Mouse (Mus musculus) embryonic fibroblast, embryonic 13.5 days (primary cell): ENCODE data around the gene Igbp1. TPM values are rescaled to one million over a fixed set of nuclear protein-coding genes. Genes with fewer than 3 reads are reported as not detected.

ENCODE experiments used
- H3K27ac ChIP-seq: 2 replicates; pipeline ENCODE4 v1.5.1; 2012; ENCODE audit warnings: low read length, control low read depth, inconsistent platforms; ENCODE audit not compliant: insufficient read depth
- H3K4me1 ChIP-seq: 2 replicates; pipeline ENCODE4 v1.6.1; 2011; ENCODE audit warnings: low read length; ENCODE audit not compliant: control insufficient read depth, insufficient read depth
- H3K4me3 ChIP-seq: 2 replicates; pipeline ENCODE4 v1.5.1; 2011; ENCODE audit warnings: mild to moderate bottlenecking, control low read depth, low read length; ENCODE audit not compliant: insufficient read depth
- CTCF ChIP-seq: IDR thresholded peaks from 2 replicates; pipeline ENCODE4 v1.5.1; 2011; ENCODE audit warnings: mild to moderate bottlenecking, control low read depth, low read length, moderate library complexity, borderline replicate concordance; ENCODE audit not compliant: insufficient read depth
- POLR2A ChIP-seq: IDR thresholded peaks from 2 replicates; pipeline ENCODE4 v1.6.1; 2011; ENCODE audit warnings: low read depth, mild to moderate bottlenecking, control low read depth, low read length, moderate library complexity
- polyA plus RNA-seq: library from polyadenylated mRNA; stranded (reverse); fragments of >200 nt; gene quantifications from 2 replicates; pipeline ENCODE4 v1.2.4, GENCODE M21; 2011; ENCODE audit warnings: low read depth; ENCODE audit not compliant: missing spikeins, insufficient read length

The Igbp1 gene
- polyA plus RNA-seq, 1 experiment = 66.7 TPM

DNA sequence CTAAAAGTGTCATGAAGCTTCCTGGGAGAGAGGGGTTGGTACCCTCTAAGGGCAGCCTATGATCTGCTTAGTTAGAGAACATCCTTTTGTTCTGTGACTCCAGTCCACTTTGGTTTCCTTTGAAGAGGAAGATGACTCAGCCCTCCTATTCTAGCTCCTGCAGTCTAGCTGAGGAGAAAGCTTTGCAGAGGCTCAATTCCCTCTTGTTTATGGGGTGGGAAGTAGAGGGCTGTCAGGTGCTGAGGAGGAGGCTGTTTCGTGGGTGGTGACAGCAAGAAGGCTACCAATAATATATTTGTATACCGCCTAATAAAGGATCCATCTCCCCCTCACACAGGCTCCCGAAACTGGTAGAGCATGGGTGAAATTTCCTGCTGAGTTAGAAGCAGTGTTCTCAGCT is 22.6 kb downstream of the Igbp1 start:
- TF ChIP-seq CTCF (no peak), POLR2A (no peak)
- H3K27ac ChIP-seq = no peak overlapping the region
- H3K4me1 ChIP-seq = no peaks in the 10 kb centered on the region
- H3K4me3 ChIP-seq = no peak overlapping the region

DNA sequence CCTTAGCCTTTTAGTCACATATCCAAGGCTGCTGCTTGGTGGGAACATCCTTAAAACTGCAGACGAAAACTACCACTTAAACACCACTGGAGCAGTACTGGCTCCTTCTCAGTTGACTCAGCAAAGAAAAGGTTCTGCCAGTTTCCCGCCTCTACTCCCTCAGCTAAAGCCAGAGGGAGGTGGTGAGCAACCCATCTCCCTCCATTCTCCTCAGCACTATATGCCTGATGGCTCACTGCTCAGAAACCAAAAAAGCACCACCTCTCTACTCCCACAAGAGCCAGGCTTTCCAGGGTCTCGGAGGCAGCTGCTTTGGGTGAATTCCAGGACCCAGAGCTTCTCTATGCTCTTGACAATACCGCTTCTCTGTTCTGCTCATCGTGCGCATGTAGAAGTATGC is 23.5 kb downstream of the Igbp1 start:
- no peak for TF ChIP-seq POLR2A
- no peak for TF ChIP-seq CTCF
- Histone ChIP-seq H3K27ac (no peak overlapping the region), H3K4me3 (no peak overlapping the region), H3K4me1 (no peaks in the 10 kb centered on the region)

DNA sequence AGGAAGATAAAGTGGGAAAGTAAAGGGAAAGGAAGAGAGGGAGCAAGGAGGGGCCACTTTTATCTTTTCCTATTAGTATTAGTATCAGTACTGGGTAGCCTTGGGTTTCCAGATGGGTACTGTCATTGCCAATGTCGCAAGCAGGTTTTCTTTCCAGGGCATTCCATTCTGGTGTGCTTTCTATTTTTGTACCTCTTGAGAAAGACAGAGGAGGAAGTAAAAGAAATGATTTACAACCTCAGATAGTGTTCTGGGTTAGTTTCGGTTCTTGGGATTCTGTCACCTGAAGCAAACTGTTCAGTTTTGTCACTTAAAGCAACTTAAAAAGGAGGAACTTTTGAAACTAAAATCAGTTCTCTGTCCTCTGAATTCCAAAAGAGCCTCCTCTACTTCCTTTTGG is 24.4 kb downstream of the Igbp1 start:
- no peak for TF ChIP-seq CTCF
- TF ChIP-seq POLR2A = no peak
- Histone ChIP-seq H3K27ac (no peak overlapping the region), H3K4me1 (no peaks in the 10 kb centered on the region)

DNA sequence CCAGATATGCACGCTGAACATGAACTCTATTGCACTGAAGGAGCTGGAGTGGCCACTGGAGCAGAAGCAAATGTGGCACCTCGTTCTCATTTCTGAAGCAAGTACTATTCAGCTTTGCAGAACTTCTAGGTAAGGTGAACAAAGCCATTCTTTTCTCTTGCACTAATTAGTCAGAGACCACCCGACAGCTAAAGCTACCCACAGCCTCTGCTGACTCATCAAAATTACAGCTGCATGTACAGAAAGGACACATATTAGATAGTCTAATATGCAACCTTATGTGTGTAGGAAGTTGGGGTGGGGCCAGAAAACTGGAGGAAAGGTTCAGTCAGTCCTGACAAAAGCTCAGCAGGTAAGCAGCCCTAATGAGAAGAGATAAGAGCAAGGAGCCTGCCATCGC is 30.4 kb downstream of the Igbp1 start, which contains the start of gene Dgat2l6:
Gene Dgat2l6 (plus strand): TSS at position 368 of the 400 bp plus-strand sequence.
- no peak within 1 kb of the TSS for H3K4me3 ChIP-seq
- H3K4me1 ChIP-seq = no peaks in the 10 kb centered on the region
- TF ChIP-seq POLR2A (no peak), CTCF (no peak)
- no peak within 1 kb of the TSS for H3K27ac ChIP-seq

More for the DNA sequence above, 24.4 kb downstream of the Igbp1 start:
- H3K4me3 ChIP-seq = no peak overlapping the region

DNA sequence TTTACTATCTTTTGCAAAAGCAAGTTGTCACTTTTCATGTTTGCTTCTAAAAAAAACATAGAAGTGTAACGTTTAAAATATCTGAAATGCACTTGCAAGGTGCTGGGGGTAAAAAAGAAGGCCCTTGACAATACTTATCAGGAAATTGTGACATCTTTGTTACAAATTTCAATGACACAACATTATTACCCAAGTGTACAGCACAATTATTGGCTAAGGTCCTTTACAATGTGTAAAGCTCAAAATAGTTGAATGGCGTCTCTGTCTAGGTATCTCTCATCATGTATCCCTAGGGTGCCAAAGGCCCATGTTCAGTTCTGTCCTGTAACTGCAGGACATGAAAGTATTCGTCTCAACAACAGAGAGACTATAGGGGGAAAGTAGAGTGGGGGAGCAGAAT is 61.9 kb downstream of the Igbp1 start:
- no peak for TF ChIP-seq POLR2A
- Histone ChIP-seq H3K27ac (no peak overlapping the region), H3K4me1 (no peaks in the 10 kb centered on the region), H3K4me3 (no peak overlapping the region)

DNA sequence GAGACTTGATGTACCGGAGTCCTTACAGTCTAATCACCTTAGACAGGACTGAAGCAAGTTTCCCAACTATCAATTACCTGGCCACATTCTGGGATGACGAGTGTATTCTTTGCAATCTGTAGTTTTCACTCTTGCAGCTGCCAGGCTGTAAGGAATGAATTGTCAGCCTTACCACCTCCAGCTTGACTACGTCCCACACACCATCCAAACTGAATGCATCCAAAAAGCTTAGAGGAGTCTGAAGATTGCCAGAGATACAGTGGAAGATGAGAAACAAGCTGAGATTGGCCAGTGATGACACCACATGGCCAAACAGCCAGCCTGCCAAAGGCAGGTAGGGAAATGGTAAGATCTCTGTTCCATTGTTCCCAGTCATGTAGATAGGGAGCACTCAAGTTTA is 71.6 kb downstream of the Igbp1 start:
- Histone ChIP-seq H3K27ac (no peak overlapping the region), H3K4me3 (no peak overlapping the region)
- no peak for TF ChIP-seq POLR2A
- no peak for TF ChIP-seq CTCF

More for the DNA sequence above, 71.6 kb downstream of the Igbp1 start:
- no peaks in the 10 kb centered on the region for H3K4me1 ChIP-seq

Other genes starting within 250 kb of the Igbp1 start
- gene Otud6a, start 65.3 kb upstream of the Igbp1 start, polyA plus RNA-seq = not detected in 2 replicates
- 0.50 TPM in 1 of 2 replicates, not detected in the other for gene Awat2, start 51.6 kb upstream of the Igbp1 start, polyA plus RNA-seq
- gene Dgat2l6, start 30.5 kb downstream of the Igbp1 start, polyA plus RNA-seq = not detected in 2 replicates
- gene Awat1, start 78.0 kb downstream of the Igbp1 start, polyA plus RNA-seq = not detected in 2 replicates
- 0.12 TPM in 1 of 2 replicates, not detected in the other for gene P2ry4, start 100.6 kb downstream of the Igbp1 start, polyA plus RNA-seq
- not detected in 2 replicates for gene Arr3, start 111.2 kb downstream of the Igbp1 start, polyA plus RNA-seq
- gene Kif4, start 131.4 kb downstream of the Igbp1 start, polyA plus RNA-seq = 24.7 and 29.8 TPM in 2 replicates
- gene Pdzd11, start 132.3 kb downstream of the Igbp1 start, polyA plus RNA-seq = 80.6 and 82.3 TPM in 2 replicates
- gene Gdpd2, start 235.6 kb downstream of the Igbp1 start, polyA plus RNA-seq = 0.80 and 3.5 TPM in 2 replicates